Mouse (Mus musculus) fat pad, adult 2 months (tissue): ENCODE data around the gene Clcc1.
A peak's percentile ranks its signal among the peaks of the same experiment; 100 is the strongest.
"Not testable (repeated sequence)": the region's sequence is repeated elsewhere in the genome, so short reads cannot be mapped to it uniquely, and the experiment has no call there.

ENCODE experiments used
- DNase-seq: peaks from one replicate; pipeline ENCODE4 v3.0.0-alpha.2; 2011; ENCODE audit warnings: low read depth, low spot score; ENCODE audit errors: extremely low read depth

Clcc1 gene

DNA sequence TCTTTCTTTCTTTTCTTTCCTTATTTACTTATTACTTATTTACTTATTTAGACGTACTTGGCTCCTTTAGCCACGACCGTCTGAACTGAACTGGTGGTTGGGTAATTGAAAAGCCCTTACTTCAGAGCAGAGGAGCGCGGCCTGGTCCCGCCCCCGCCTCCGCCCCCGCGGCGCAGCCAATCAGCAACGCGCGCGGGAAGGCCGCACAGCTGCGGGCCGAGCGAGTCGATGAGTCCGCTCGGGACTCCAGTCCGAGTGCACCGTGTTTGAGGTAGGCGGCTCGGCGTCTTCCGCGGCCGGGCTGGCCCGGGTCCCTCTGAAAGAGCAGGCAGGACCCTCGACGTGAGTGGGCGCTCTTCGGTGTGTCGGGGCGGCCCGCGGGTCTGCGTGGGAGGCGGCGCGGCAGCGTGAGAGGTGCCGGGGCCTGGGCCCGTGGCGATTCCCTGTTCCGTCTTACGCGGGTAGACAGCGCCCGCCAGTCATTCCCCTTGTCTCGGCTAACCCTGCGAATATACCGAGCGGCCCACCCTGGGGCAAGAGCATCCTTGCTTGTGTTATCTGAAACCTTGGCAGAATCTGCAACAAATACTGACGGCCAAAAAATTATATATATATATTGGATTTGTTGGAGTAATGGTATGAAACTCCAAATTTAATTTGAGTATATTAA is at the start of gene Clcc1:
Gene Clcc1 (plus strand): TSS at position 204 of the 670 bp plus-strand sequence.
- DNase-seq: peak; percentile 26

DNA sequence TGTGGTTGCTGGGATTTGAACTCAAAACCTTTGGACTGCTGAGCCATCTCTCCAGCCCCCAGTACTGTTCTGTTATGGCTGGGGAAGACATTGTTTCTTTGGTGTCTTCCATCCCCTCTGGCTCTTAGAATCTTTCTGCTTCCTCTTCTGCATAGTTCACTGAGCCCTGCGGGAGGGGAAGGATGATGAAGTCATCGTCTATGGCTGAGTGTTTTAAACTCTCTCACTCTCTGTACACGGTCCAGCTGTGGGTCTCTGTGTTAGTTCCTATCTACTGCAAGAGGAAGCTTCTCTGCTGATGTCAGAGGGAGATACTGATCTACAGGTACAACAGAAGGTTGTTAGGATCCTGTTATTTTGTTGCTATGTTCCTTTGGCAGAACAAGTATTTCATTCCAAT is 44.8 kb upstream of the Clcc1 start:
- no peak for DNase-seq

GRCm38 (mm10) chr3:108634761-108635160 is 19.0 kb upstream of the Clcc1 start:
- no peak for DNase-seq

- DNase-seq: no peak
These were observed 14.3 kb upstream of the Clcc1 start for GRCm38 (mm10) chr3:108639412-108639811.

DNA sequence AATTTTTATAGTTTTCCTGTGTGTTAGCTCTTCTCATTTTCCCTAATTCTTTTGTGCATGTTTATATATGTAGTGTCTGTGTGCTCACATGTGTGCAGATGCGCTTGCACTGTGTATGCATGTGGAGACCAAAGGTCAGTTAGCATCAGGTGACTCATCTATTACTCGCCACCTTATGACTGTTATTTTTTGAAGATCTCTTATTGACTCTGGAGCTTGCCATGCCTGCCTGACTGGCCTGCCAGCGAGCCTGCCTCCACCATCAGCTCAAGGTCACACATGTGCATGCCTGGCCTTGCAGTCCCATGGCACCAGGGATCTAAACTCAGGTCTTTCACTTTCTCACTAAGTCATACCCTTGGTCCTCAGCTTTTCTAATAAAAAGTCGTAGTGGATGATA is 12.7 kb upstream of the Clcc1 start:
- no peak for DNase-seq

DNA sequence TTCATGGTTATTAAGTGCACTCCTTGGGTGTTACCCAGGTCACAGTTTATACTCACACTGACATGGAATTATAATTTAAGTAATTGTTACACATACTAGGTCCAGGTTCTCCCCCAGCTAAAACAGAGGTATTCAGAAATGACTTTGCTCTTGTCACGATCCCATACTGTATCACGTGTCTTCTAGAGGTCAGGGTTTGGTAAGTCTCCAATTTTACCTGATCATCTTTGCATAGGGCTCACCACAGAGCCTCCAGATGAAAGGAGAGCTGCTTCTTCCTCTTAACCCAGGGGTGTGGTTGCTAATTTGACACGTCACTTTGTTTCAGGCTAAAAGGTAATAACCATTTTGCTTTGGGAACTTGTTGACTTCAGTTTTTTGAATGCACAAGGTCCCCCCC is 8.9 kb upstream of the Clcc1 start:
- DNase-seq: no peak

GRCm38 (mm10) chr3:108646036-108646435 is 7.7 kb upstream of the Clcc1 start:
- DNase-seq: no peak

DNA sequence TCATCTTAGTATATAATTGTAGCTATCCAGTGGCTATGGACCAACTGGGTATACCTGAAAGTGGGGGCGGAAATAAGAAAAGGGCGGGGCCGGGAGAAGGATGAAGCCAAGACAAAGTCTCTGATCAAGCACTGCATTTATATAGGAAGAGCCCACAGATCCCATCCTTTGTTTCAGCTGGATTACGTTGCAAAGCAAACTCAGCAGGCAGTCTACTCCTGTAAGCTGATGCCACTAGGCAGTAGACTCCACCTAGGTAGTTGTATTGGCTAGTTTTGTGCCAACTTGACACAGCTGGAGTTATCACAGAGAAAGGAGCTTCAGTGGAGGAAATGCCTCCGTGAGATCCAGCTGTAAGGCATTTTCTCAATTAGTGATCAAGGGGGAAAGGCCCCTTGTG is 6.0 kb upstream of the Clcc1 start:
- not testable (repeated sequence) for DNase-seq

DNA sequence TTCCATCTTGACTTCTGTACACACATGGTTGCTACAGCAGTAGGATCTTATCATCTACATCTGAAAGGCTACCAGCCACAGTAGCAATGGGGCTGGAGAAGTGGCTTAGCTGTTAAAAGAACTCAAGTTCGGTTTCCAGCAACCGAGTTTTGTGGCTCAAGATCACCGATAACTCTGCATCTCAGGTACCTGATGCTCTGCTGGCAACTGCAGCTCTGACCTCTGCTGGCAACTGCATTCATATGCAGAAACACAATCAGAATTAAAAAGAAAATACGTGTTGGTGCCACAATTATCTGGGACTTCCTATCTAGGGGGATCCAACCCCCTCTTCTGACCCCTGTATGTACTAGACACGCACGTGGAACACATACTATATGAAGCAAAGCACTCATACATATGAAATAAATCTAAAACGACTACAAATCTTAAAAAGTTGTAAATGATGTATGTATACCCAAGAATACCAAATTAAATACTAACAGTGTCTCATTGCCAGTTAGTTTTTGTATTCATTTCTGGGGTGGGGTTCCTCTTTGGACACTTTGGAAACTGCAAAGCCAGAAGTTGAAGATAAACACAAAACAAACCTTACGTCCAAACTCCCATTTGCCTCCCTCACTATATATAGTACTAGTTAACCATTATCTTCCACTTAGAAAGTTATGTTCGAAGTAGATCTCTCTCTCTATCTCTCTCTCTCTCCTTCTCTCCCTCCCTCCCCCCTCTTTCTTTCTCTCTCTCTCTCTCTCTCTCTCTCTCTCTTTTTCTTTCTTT is 659 bp upstream of the Clcc1 start:
- no peak for DNase-seq

- DNase-seq: no peak
These were observed 853 bp downstream of the Clcc1 start for GRCm38 (mm10) chr3:108654566-108654965.

GRCm38 (mm10) chr3:108655486-108655885 is 1.8 kb downstream of the Clcc1 start:
- no peak for DNase-seq

- DNase-seq: no peak
These were observed 4.9 kb downstream of the Clcc1 start for GRCm38 (mm10) chr3:108658612-108659011.

DNA sequence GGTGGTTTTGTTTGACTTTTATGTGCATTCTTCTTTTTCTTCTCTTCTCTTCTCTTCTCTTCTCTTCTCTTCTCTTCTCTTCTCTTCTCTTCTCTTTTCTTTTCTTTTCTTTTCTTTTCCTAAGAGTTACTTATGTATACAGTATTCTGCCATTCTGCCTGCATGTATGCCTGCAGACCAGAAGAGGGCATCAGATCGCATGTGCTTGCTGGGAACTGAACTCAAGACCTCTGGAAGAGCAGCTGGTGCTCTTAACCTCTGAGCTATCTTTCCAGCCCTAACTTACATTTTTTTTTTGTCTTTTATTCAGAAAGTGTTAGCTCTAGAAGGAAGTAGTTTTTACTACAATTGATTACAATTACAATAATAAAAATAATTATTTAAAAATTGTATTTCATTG is 7.2 kb downstream of the Clcc1 start:
- no peak for DNase-seq

GRCm38 (mm10) chr3:108676616-108677015 is 22.9 kb downstream of the Clcc1 start:
- DNase-seq: no peak

DNA sequence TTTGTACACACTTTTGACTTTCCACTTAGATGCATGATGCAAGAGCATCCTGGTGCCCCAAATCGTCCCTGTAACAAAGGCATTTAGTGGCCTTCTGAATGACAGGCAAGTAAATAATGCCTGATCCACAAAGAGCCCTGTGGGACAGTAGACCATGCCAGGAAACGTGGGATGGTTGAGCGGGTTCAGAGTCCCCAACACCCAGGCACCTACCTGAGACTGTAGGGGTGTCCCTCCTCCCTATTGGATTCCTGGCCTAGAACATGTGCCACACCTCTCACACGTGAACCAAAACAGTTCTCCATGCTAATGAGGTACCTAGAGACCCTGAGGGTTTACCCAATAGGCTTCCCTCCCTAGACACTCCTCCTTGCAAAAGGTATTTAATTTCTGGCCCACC is 27.3 kb downstream of the Clcc1 start:
- no peak for DNase-seq

GRCm38 (mm10) chr3:108683597-108683996 is 29.9 kb downstream of the Clcc1 start:
- not testable (repeated sequence) for DNase-seq

- no peak for DNase-seq
These were observed 32.0 kb downstream of the Clcc1 start for GRCm38 (mm10) chr3:108685701-108686100.

GRCm38 (mm10) chr3:108689015-108689441 is 35.3 kb downstream of the Clcc1 start:
- DNase-seq: no peak

GRCm38 (mm10) chr3:108689446-108689845 is 35.7 kb downstream of the Clcc1 start:
- no peak for DNase-seq

GRCm38 (mm10) chr3:108689979-108690378 is 36.3 kb downstream of the Clcc1 start:
- no peak for DNase-seq

- DNase-seq: no peak
These were observed 40.6 kb downstream of the Clcc1 start for GRCm38 (mm10) chr3:108694321-108694720.

DNA sequence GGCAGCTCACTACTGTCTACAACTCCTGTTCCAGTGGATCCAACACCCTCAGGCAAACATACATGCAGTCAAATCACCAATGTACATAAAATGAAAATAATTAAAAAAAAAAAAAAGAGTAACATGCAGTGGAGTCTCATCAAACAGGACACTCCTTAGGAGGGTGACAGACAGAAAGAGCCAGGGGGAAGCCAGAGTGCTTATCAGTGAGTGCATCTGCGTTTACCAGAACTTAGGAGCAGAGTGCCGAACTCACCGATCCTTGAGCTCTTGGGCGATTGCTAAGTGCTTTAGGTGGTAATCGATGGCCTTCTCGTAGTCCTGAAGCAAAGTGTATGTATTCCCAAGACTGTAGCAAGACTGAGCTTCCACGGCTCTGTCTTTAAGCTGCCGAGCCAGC is 44.9 kb downstream of the Clcc1 start:
- DNase-seq: no peak
